Mouse (Mus musculus) mouse embryonic stem cell (cell line): ENCODE data around the gene Rnase9.

Source experiments
- in situ Hi-C, 2 experiments: fragments of 300-500 bp; cut with MboI; formaldehyde crosslinking; loops; 1 replicate in 1 of 2; 3 replicates in 1 of 2; pipeline ENCODE4 v1.14.3; 2019 to 2020; ENCODE audit warnings: low sequenced_read_pairs in 2 of 2, low pct_unique_long_range_greater_than_20kb in 1 of 2, mixed read lengths in 1 of 2; ENCODE audit not compliant: unreplicated experiment in 1 of 2

Gene Rnase9

GRCm38 (mm10) chr14:51007914-51008713 lies 33.6 kb downstream of the Rnase9 start:
- in situ Hi-C loops = no loop called here

GRCm38 (mm10) chr14:51007152-51007801 lies 34.4 kb downstream of the Rnase9 start, which contains the start of gene Rnase10:
TSS of gene Rnase10 (plus strand) at chr14:51007751.
- in situ Hi-C loops = no loop called here

GRCm38 (mm10) chr14:50997999-50998666 lies 43.5 kb downstream of the Rnase9 start:
- in situ Hi-C loops = no loop called here

DNA sequence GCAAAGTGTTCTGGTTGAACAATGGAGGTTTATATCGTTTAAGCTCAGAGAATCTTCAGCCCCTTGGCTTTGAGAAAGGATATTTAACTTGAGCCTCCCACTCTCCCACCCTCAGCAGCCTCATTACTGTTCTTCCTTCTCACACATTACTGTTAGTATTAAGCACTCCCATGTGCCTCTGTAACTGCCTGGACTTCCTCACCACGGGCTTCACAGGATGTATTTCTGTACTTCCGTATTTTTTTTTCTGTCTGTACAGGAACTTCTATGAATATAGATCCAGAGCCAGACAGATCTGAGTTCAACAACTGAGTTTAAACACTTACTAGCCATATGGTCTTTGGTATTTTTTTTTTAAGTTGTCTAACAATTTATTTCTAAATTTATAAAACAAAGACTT lies 44.6 kb downstream of the Rnase9 start:
- in situ Hi-C loops = no loop called here

DNA sequence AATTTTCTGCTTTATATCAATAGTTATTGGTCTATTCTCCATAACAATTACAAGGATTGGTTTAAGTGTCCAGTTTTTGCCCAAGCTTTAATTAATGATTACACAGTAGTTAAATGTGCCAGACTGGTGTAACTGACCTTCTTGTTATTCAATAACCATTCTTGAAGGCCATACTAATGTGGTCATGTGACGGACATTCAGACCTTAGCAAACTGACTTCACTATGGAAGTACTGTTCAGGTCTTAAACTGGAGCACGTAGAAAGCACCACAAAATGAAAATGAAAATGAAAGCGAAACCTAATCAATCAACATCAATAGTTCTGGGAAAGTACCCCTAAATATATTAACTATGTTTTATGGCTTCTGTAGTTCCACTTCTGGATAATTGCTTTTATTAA lies 50.6 kb downstream of the Rnase9 start:
- in situ Hi-C loops = no loop called here
